Mouse (Mus musculus) liver, adult 2 months (tissue): ENCODE data around the gene Tspyl4. TPM values are rescaled to one million over a fixed set of nuclear protein-coding genes. Genes with fewer than 3 reads are reported as not detected.

Experiments
- DNase-seq: peaks from one replicate; pipeline ENCODE4 v3.0.0-alpha.2; 2011; ENCODE audit warnings: low read depth, low spot score; ENCODE audit errors: extremely low read depth
- H3K27ac ChIP-seq: fragments of 200-500 bp; replicated peaks from 2 replicates; pipeline ENCODE4 v1.5.1; 2012; ENCODE audit warnings: low read depth, mild to moderate bottlenecking, control low read depth, inconsistent platforms, low read length; ENCODE audit not compliant: insufficient read depth
- H3K27me3 ChIP-seq: fragments of 200-500 bp; 2 replicates; pipeline ENCODE4 v1.6.1; 2012; ENCODE audit warnings: mild to moderate bottlenecking, moderate library complexity, low read length, inconsistent platforms; ENCODE audit not compliant: control insufficient read depth, insufficient read depth
- H3K36me3 ChIP-seq: fragments of 200-500 bp; 2 replicates; pipeline ENCODE4 v1.6.1; 2012; ENCODE audit warnings: low read length, inconsistent platforms; ENCODE audit not compliant: control insufficient read depth, insufficient read depth
- H3K4me1 ChIP-seq: fragments of 200-500 bp; 2 replicates; pipeline ENCODE4 v1.6.1; 2011; ENCODE audit warnings: low read length; ENCODE audit not compliant: control insufficient read depth, insufficient read depth
- H3K4me3 ChIP-seq: fragments of 200-500 bp; 2 replicates; pipeline ENCODE4 v1.5.1; 2011; ENCODE audit warnings: low read depth, mild to moderate bottlenecking, control low read depth, low read length, moderate library complexity; ENCODE audit not compliant: insufficient read depth
- H3K79me2 ChIP-seq: fragments of 200-500 bp; 2 replicates; pipeline ENCODE4 v1.6.1; 2012; ENCODE audit warnings: inconsistent platforms, mild to moderate bottlenecking, low read length, moderate library complexity; ENCODE audit not compliant: control insufficient read depth, insufficient read depth
- H3K9ac ChIP-seq: fragments of 200-500 bp; 2 replicates; pipeline ENCODE4 v1.6.1; 2012; ENCODE audit warnings: low read depth, mild to moderate bottlenecking, control low read depth, inconsistent platforms, low read length
- CTCF ChIP-seq: fragments of 200-500 bp; IDR thresholded peaks from 2 replicates; pipeline ENCODE4 v1.5.1; 2011; ENCODE audit warnings: low read depth, low read length, control low read depth
- POLR2A ChIP-seq: fragments of 200-500 bp; IDR thresholded peaks from 2 replicates; pipeline ENCODE4 v1.6.1; 2011; ENCODE audit warnings: low read length, control low read depth; ENCODE audit not compliant: insufficient read depth; ENCODE audit errors: extremely low read depth
- WGBS: fragments of 180-500 bp; shearing (Covaris S2); methylation state at CpG from one replicate; pipeline ENCODE4 v1.1.7; 2018; 5-methylcytosine and 5-hydroxymethylcytosine counted together
- polyA plus RNA-seq: library from polyadenylated mRNA; depleted of rRNA; stranded (reverse); fragments of >200 nt; gene quantifications from 2 replicates; pipeline ENCODE4 v1.2.3, GENCODE M21; 2012
- total RNA-seq: library from RNA; depleted of rRNA; stranded (reverse); fragments of >200 nt; gene quantifications from 2 replicates; pipeline ENCODE4 v1.2.3, GENCODE M21; 2014

Tspyl4 gene
- total and polyA plus RNA-seq, 2 experiments: 1.7 to 2.8 TPM

DNA sequence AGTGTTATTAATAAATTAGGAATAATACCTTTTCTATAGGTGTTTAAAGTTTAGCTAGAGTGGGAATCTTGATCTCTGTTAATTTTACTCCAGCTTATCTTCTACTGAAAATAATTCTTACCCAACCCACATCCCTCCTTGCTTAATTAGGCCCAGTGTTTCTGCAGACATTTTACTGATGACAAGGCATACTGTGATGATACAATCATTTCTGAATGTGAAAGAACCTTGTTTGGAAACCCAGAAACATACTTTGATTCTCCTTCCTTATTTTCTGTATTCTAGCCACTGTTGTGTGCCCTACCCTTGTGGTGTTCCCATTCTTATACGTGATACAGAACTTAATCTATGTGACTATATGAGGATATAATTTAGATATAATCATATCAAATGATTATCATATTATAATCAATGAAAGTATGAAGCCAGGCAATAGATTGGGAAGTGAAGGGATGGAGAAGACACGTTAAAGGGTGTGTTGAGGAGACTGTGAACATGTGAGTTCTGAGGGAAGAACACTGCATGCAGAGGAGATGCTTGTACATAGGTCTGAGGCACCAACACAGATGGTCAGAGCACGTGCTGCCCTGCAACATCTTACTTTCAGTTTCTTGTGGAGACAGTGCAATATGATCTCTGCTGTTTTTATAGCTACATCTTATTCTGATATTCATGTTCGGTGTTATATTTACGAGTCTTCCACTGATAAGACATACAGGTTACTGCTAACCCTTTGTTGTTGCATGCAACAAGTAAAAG lies 29.8 kb upstream of the Tspyl4 start:
- no peak overlapping the region for H3K9ac ChIP-seq
- WGBS: 58% methylated on average over 5 of the region's 5 CpGs
- no peaks in the 10 kb centered on the region for H3K79me2 ChIP-seq
- H3K27ac ChIP-seq: no peak overlapping the region
- H3K4me1 ChIP-seq: no peaks in the 10 kb centered on the region; the same call in 1 of the 2 replicates
- no peak for DNase-seq
- H3K27me3 ChIP-seq: no peaks in the 10 kb centered on the region
- H3K4me3 ChIP-seq: no peak overlapping the region
- no peak for TF ChIP-seq POLR2A
- no peak for TF ChIP-seq CTCF
- H3K36me3 ChIP-seq: no peaks in the 10 kb centered on the region

DNA sequence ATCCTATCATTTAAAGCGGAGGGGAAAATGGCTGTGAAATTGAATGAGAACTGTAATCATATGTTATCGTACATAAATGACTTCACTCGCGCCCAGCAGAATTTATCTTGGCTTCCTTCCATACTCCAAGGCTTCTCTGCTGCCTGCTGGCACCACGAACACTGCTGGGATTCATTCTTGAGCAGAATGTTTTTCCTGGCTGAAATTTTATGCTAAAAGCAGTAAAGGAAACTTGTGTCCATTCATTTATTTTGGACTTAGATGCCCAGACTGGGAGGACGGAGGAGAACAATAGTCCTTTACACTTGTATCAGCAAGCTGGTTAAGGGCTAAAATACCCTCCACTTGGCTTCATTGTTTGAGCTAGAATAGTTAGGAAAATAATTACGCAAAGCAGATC lies 25.6 kb upstream of the Tspyl4 start:
- H3K9ac ChIP-seq: no peak overlapping the region
- H3K4me3 ChIP-seq: no peak overlapping the region
- no peak overlapping the region for H3K27ac ChIP-seq
- no peaks in the 10 kb centered on the region for H3K36me3 ChIP-seq
- H3K79me2 ChIP-seq: no peaks in the 10 kb centered on the region
- TF ChIP-seq CTCF (no peak), POLR2A (no peak)
- no peaks in the 10 kb centered on the region for H3K27me3 ChIP-seq
- no peak for DNase-seq
- H3K4me1 ChIP-seq: no peaks in the 10 kb centered on the region; the same call in 1 of the 2 replicates
- WGBS: 63% methylated on average over 7 of the region's 7 CpGs

GRCm38 (mm10) chr10:34280591-34281175 lies 16.6 kb upstream of the Tspyl4 start:
- DNase-seq: peak; percentile 67
- H3K36me3 ChIP-seq: 0 out of 2 replicates have a peak, but pooled peaks cover 4% of the 10 kb centered on the region
- no peak overlapping the region for H3K27ac ChIP-seq
- peak overlapping the region; percentile 36; the same call in 1 of the 2 replicates for H3K9ac ChIP-seq
- H3K79me2 ChIP-seq: peaks cover 13% of the 10 kb centered on the region; the same call in 1 of the 2 replicates
- WGBS: 26% methylated on average over 13 of the region's 13 CpGs
- no peaks in the 10 kb centered on the region for H3K27me3 ChIP-seq
- H3K4me1 ChIP-seq: peaks cover 12% of the 10 kb centered on the region
- TF ChIP-seq CTCF (peak; percentile 42), POLR2A (no peak)
- peak overlapping the region; percentile 52; the same call in 1 of the 2 replicates for H3K4me3 ChIP-seq

DNA sequence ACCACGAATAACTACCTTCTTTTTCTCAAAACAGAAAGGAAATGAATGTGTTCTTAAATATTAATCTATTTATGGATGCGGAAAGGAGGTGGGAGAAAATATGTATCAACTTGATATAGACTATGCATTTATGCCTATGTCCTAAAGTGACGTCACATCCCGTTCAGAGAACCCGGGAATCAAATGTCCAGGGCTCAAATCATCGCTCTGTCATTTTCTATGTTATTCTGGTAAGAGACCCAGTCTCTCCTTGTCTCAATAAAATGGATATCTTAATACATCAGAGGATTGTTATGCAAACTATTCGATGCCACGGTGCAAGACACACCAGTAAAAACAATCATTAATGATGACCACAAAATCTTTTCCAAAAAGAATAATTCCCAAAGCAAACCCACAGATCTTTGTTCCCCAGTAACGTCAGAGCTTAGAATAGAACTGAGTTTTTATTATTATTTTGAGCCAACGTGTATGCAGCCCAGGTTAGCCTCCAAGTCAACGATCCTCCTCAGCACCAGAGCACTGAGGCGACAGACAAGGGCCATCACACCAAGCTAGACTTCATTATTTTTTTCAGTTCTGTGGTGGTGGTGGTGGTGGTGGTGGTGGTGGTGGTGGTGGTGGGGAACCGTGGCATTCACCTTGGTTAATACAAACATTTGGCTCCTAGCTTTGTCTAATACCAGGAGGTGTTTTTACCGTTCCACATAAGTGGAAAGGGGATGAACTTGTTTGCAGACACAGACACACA lies 15.9 kb upstream of the Tspyl4 start:
- TF ChIP-seq POLR2A: no peak
- no peak for TF ChIP-seq CTCF
- peaks cover 12% of the 10 kb centered on the region for H3K4me1 ChIP-seq
- 0 out of 2 replicates have a peak, but pooled peaks cover 4% of the 10 kb centered on the region for H3K36me3 ChIP-seq
- H3K4me3 ChIP-seq: peak overlapping the region; percentile 85
- peaks cover 13% of the 10 kb centered on the region; the same call in 1 of the 2 replicates for H3K79me2 ChIP-seq
- no peaks in the 10 kb centered on the region for H3K27me3 ChIP-seq
- WGBS: 19% methylated on average over 14 of the region's 14 CpGs
- peak overlapping the region; percentile 71 for H3K9ac ChIP-seq
- H3K27ac ChIP-seq: peak overlapping the region; percentile 66
- peak; percentile 23 for DNase-seq

GRCm38 (mm10) chr10:34281962-34282388 lies 15.3 kb upstream of the Tspyl4 start, which contains the start of gene Tspyl1:
Gene Tspyl1 (plus strand): TSS chr10:34282190.
- peak; percentile 72; the same call in 1 of the 2 replicates for TF ChIP-seq POLR2A
- TF ChIP-seq CTCF: no peak
- Histone ChIP-seq H3K36me3 (peaks cover 4% of the 10 kb centered on the region; the same call in 1 of the 2 replicates), H3K79me2 (peaks cover 13% of the 10 kb centered on the region; the same call in 1 of the 2 replicates), H3K4me3 (peak within 1 kb of the TSS; percentile 85), H3K27ac (peak within 1 kb of the TSS; percentile 76), H3K4me1 (peaks cover 12% of the 10 kb centered on the region), H3K27me3 (no peaks in the 10 kb centered on the region), H3K9ac (peak within 1 kb of the TSS; percentile 92)
- peak; percentile 95 for DNase-seq
- WGBS: under 1% methylated on average over 38 of the region's 38 CpGs
